Mouse (Mus musculus): ENCODE results near the gene Rab43.

DNA sequence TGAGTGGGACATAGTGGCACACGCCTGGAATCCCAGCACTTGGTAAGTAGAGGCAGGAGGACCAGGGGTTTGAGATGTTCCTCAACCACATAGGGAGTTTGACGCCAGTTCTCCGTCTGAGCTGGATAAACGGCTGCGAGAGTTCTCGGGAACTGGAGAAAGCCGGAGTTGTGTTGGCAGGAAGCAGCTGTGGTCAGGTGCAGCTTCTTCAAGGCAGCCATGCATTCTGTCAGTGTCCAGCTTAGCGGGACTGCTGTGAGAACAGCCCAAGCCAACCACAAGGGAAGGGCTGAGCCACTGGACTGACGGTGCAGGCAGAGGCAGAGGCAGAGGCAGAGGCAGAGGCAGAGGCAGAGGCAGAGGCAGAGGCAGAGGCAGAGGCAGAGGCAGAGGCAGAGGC lies 37.1 kb downstream of the Rab43 start:
- TF ChIP-seq POLR2A (IDR thresholded peaks at IDR 0.05; ENCODE audit: borderline replicate concordance, low read depth, low read length) (no peak), CTCF (IDR thresholded peaks at IDR 0.05; ENCODE audit: low read depth, low read length) (no peak)

All from bone marrow macrophage, adult 2 months (primary cell).